Mouse (Mus musculus) thymus, postnatal 36 days (tissue): ENCODE data around the gene Lrrc8e.

Experiments
- DNase-seq, 2 experiments: peaks; one replicate each; pipeline ENCODE4 v3.0.0; 2022; ENCODE audit warnings: mixed read lengths in 2 of 2

Gene Lrrc8e

GRCm38 (mm10) chr8:4258233-4258632, 31.6 kb downstream of the Lrrc8e start:
- peak; percentile 83 for DNase-seq

DNA sequence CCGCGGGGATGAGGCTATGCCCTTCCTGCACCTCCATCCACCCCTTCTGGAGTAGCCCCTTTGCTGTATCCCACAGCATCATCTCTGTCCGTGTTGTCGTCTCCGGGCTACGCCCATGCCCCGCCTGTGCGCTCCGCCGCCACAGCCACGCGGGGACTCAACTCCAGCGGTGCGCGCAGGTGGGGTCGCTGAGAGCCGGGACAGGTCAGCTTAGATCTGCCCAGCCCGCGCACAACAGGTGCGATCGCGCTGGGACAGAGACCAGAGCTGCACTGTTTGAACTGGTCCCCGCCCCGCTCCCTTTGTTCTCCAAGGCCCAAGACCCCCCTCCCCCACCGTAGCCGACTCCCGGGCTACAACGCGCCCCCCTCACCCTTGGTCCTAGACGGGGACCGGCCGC, 32.1 kb downstream of the Lrrc8e start:
- DNase-seq = peak in 1 of 2 experiments; percentile 48

- peak; percentile 97 to 98 for DNase-seq
These were observed 32.6 kb downstream of the Lrrc8e start, which contains the start of gene Ctxn1 for GRCm38 (mm10) chr8:4259125-4259804. Gene Ctxn1, minus strand, starts transcription at chr8:4259274.

- no peak for DNase-seq
These were observed 33.2 kb downstream of the Lrrc8e start for GRCm38 (mm10) chr8:4259805-4260170.

GRCm38 (mm10) chr8:4263105-4263791, 36.6 kb downstream of the Lrrc8e start:
- DNase-seq = no peak

- no peak for DNase-seq
These were observed 38.7 kb downstream of the Lrrc8e start for GRCm38 (mm10) chr8:4265160-4265914.

- DNase-seq = no peak
These were observed 41.0 kb downstream of the Lrrc8e start for GRCm38 (mm10) chr8:4267627-4268026.

DNA sequence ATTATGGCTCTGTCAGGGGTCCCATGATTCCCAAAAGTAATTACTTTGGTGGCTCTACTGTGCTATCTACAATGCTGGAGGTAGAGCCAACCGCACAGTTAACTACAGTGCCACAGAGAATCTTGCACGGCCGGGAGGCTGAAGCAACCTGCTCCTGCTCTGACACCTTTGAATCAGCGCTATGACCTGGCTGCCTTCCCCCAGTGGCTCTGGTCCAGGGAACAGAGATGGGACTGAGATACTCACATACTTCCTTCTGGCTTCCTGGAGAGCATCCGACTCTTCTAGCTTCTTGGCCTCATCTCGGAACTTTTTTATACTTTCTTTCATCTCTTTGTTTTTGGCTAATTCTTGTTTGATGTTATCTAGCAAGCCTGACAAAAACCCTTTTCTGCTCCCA, 43.0 kb downstream of the Lrrc8e start:
- DNase-seq = no peak

DNA sequence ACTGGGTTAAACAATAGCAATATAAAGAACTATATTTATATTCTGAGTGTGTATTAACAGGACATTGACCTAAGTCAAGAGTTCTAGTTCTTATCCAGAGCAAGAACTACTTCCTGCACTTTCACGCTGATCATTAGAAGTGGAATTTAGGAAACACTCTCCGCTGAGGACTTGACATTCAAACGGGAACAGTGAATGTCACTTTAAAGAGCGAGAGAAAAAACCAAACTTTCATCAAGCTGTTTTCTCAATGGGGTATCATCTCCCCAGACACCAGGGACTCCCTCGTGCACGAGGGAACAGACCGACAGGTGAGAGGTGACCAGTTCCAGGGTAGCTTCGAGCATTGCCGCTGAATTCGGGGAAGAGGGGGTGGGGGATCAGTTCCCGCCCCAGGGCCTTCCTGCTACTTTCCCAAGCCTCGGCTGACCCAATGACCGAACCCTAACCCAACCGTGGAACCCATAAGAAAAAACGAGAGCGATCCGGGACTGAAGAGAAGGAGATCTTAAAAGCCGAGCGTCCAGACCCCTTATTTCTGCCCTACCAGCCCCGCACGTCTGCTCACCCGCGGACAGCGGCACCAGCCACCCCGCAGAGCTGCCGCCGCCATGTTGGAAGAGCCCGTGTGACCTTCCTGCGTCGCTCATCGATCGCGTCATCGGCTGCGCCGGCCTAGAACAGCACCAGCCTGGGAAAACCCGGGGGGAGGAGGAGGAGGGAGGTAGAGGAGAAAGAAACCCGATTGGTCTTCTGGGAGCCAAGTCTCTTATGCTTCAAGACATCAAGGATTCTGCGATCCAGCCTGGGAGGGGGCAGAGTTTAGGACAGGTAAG, 48.9 kb downstream of the Lrrc8e start, which contains the start of gene Timm44:
TSS of gene Timm44 (minus strand) at position 639 of the 836 bp plus-strand sequence.
- peak; percentile 91 to 92 for DNase-seq

GRCm38 (mm10) chr8:4276111-4276465, 49.5 kb downstream of the Lrrc8e start:
- DNase-seq = no peak
